9 mouse cellular contexts compared by ENCODE assay signal in genomic region chr10:53343865-53344264, GRCm38 (mm10). TPM values are rescaled to one million over a fixed set of nuclear protein-coding genes. Genes with fewer than 3 reads are reported as not detected.
DNase-seq lines count a peak whose midpoint lies in the region; ATAC-seq and TF ChIP-seq lines count a peak whose summit lies in the region.
"Had no signal": no experiment of that assay in that cellular context is flagged by ENCODE, and none has a peak within 500 bp of the region (broad histone marks: within the 10 kb centered on the region; RNA-seq: fewer than 3 reads in every experiment).

No protein-coding gene starts in this region.

- ATAC-seq in heart, embryonic 14.5 days (ENCODE audit: insufficient number of reproducible peaks, insufficient read depth, low FRiP score, low read depth) = no peak
- ATAC-seq: liver, embryonic 12.5 days had no signal

- no peaks in the 10 kb centered on the region; a peak in 1 of 4 replicates for H3K4me1 ChIP-seq in heart, embryonic 14.5 days (ENCODE audit: control insufficient read depth in 2 of 2, insufficient read depth in 2 of 2, low read length in 2 of 2)

- WGBS in heart, embryonic 14.5 days = 30% methylated on average over 10 of the region's 10 CpGs

- DNase-seq in gastrocnemius, adult 2 months = no peak
- DNase-seq in gastrocnemius, postnatal 10 days = no peak
- DNase-seq in layer of hippocampus, adult 2 months (ENCODE audit: low spot score in 2 of 2) = no peak
- DNase-seq in layer of hippocampus, adult 11-12 months (ENCODE audit: low spot score) = no peak
- DNase-seq in lung, postnatal 14 days = peak; percentile 24
- no peak for DNase-seq in frontal cortex, postnatal 10 days (ENCODE audit: low spot score in 2 of 2)
- DNase-seq in right cerebral cortex, postnatal 36 days (ENCODE audit: low spot score in 2 of 2) = no peak

- peak overlapping the region; percentile 44 for H3K4me3 ChIP-seq in gastrocnemius, adult 2 months
- H3K4me3 ChIP-seq in layer of hippocampus, adult 2 months = no peak overlapping the region; the same call in 1 of the 2 replicates
- H3K4me3 ChIP-seq in heart, embryonic 14.5 days (ENCODE audit: control insufficient read depth in 1 of 2, insufficient read depth in 1 of 2, low read depth in 1 of 2, low read length in 2 of 2) = peak overlapping the region; percentile 36 to 55
- H3K4me3 ChIP-seq: liver, embryonic 12.5 days had no signal

- H3K4me2 ChIP-seq in heart, embryonic 14.5 days (ENCODE audit: low read length) = peak overlapping the region; percentile 68
- H3K4me2 ChIP-seq: liver, embryonic 12.5 days had no signal

- H3K27me3 ChIP-seq in heart, embryonic 14.5 days (ENCODE audit: control insufficient read depth, insufficient read depth, low read length) = no peaks in the 10 kb centered on the region
- H3K27me3 ChIP-seq: liver, embryonic 12.5 days had no signal

- intact Hi-C loops in gastrocnemius, adult 2 months (cut with DNase I) = loop anchor here (10.0 kb wide), 1 partner anchor 251 kb away; the partner anchor contains the start of gene Asf1a

- H3K9ac ChIP-seq in heart, embryonic 14.5 days (ENCODE audit: low read length) = peak overlapping the region; percentile 92
- H3K9ac ChIP-seq: liver, embryonic 12.5 days had no signal

- H3K27ac ChIP-seq in gastrocnemius, adult 2 months = peak overlapping the region; percentile 9; the same call in 1 of the 2 replicates
- H3K27ac ChIP-seq in layer of hippocampus, adult 2 months = 0 out of 2 replicates have a peak overlapping the region, but pooled peaks have one; percentile 6
- peak overlapping the region; percentile 71 to 91 for H3K27ac ChIP-seq in heart, embryonic 14.5 days (replicated peaks in 1 of 2; ENCODE audit: control insufficient read depth in 1 of 2, insufficient read depth in 1 of 2, low read depth in 2 of 2, low read length in 2 of 2)
- H3K27ac ChIP-seq: liver, embryonic 12.5 days had no signal

- peaks cover 56% of the 10 kb centered on the region for H3K36me3 ChIP-seq in heart, embryonic 14.5 days (ENCODE audit: control insufficient read depth, insufficient read depth, low read length)
- H3K36me3 ChIP-seq: liver, embryonic 12.5 days had no signal

- no peak for TF ChIP-seq CTCF in gastrocnemius, adult 2 months (IDR thresholded peaks at IDR 0.05)
- no peak for TF ChIP-seq CTCF in layer of hippocampus, adult 2 months (conservative IDR thresholded peaks at IDR 0.05)

- H3K9me3 ChIP-seq in heart, embryonic 14.5 days (ENCODE audit: control insufficient read depth, low read length) = no peaks in the 10 kb centered on the region
- H3K9me3 ChIP-seq: liver, embryonic 12.5 days had no signal

RNA-seq across cellular contexts. Expression of gene Pln, which starts 6.4 kb away (rescaled TPM):
- 10 to 100 TPM in 1 of 2 experiments, 1 to 10 TPM in 1; 7.6 to 25.9 TPM for total RNA-seq in gastrocnemius, adult 2 months (2021)
- 1 to 10 TPM in 1 of 2 experiments, under 1 TPM in 1; 0.94 to 1.5 TPM for total RNA-seq in gastrocnemius, postnatal 10 days (2021)
- total RNA-seq in layer of hippocampus, adult 2 months (2021) = 1 to 10 TPM in 1 of 2 experiments, under 1 TPM in 1; 0.98 to 1.4 TPM
- polyA plus RNA-seq in heart, embryonic 14.5 days (2014; fragmentation: Nextera tagmentation; extraction: Ambion mirVana) = 1,148 and 1,278 TPM in 2 replicates

RNA-seq across cellular contexts. Expression of gene Cep85l, which starts 35.9 kb away (rescaled TPM):
- total RNA-seq in gastrocnemius, adult 2 months (2021) = 10 to 100 TPM; 45.6 to 62.4 TPM
- total RNA-seq in gastrocnemius, postnatal 10 days (2021) = 10 to 100 TPM; 31.6 to 32.5 TPM
- total RNA-seq in layer of hippocampus, adult 2 months (2021) = 10 to 100 TPM; 22.8 to 25.1 TPM
- polyA plus RNA-seq in heart, embryonic 14.5 days (2014; fragmentation: Nextera tagmentation; extraction: Ambion mirVana) = 7.1 and 9.5 TPM in 2 replicates

Comparison
In these comparisons a context has a peak if more than half of its experiments do, and no peak if none do; other contexts are left out.
1. H3K27ac ChIP-seq: peak in every context shown above with its lines; median percentile 81 in heart, embryonic 14.5 days; 9 in gastrocnemius, adult 2 months; 6 in layer of hippocampus, adult 2 months.